Comparison of ENCODE assay signal across 24 mouse cellular contexts in genomic region chr10:101856115-101856514, GRCm38 (mm10).
DNase-seq lines count a peak whose midpoint lies in the region; ATAC-seq and TF ChIP-seq lines count a peak whose summit lies in the region.
"Had no signal": no experiment of that assay in that cellular context is flagged by ENCODE, and none has a peak within 500 bp of the region (broad histone marks: within the 10 kb centered on the region; RNA-seq: fewer than 3 reads in every experiment).

No protein-coding gene starts in this region.

- no peak for ATAC-seq in embryonic facial prominence, embryonic 14.5 days (ENCODE audit: low read depth)
- ATAC-seq in hindbrain, embryonic 14.5 days (ENCODE audit: low FRiP score), result peak; percentile 55; the same call in 1 of the 2 replicates
- ATAC-seq in hindbrain, postnatal 0 days, result no peak
- peak; percentile 60; the same call in 1 of the 2 replicates for ATAC-seq in midbrain, embryonic 13.5 days
- no peak for ATAC-seq in midbrain, postnatal 0 days (ENCODE audit: low FRiP score)
- peak; percentile 73 for ATAC-seq in neural tube, embryonic 14.5 days (ENCODE audit: low read depth)
- ATAC-seq: activated CD4-positive, CD25-positive, alpha-beta regulatory T cell, adult 4 months; forebrain, embryonic 15.5 days had no signal

- no peak for TF ChIP-seq CTCF in hindbrain, postnatal 0 days (IDR thresholded peaks at IDR 0.05; ENCODE audit: low read depth)
- TF ChIP-seq CTCF in midbrain, postnatal 0 days (IDR thresholded peaks at IDR 0.05), result no peak

- DNase-seq in embryonic facial prominence, embryonic 14.5 days (ENCODE audit: low spot score), result peak; percentile 23
- no peak for DNase-seq in embryonic facial prominence, embryonic 10.5 days (ENCODE audit: low spot score)
- no peak for DNase-seq in hindbrain, embryonic 14.5 days (ENCODE audit: low spot score)
- no peak for DNase-seq in hindbrain, postnatal 0 days (ENCODE audit: low spot score)
- DNase-seq in midbrain, postnatal 0 days (ENCODE audit: low spot score), result no peak
- no peak for DNase-seq in neural tube, embryonic 10.5 days (ENCODE audit: extremely low spot score, low spot score)
- DNase-seq: adrenal gland, adult 8-10 months; adrenal gland, postnatal 25 days; cerebellum, adult 18-20 months; cerebellum, adult 9-10 months; cerebellum, postnatal 14 days; gastrocnemius, postnatal 10 days; gastrocnemius, postnatal 36 days; heart, adult 2 months; heart, postnatal 14 days; heart, postnatal 4 days had no signal

- H3K4me1 ChIP-seq in embryonic facial prominence, embryonic 14.5 days (ENCODE audit: control insufficient read depth, insufficient read depth, low read length), result no peaks in the 10 kb centered on the region
- no peaks in the 10 kb centered on the region for H3K4me1 ChIP-seq in embryonic facial prominence, embryonic 10.5 days
- H3K4me1 ChIP-seq in hindbrain, embryonic 14.5 days (replicated peaks; ENCODE audit: control insufficient read depth, insufficient read depth, low read length), result no peaks in the 10 kb centered on the region; the same call in 1 of the 2 replicates
- no peaks in the 10 kb centered on the region for H3K4me1 ChIP-seq in hindbrain, postnatal 0 days (ENCODE audit: insufficient read depth, low read length)
- H3K4me1 ChIP-seq in midbrain, embryonic 13.5 days (replicated peaks), result no peaks in the 10 kb centered on the region
- no peaks in the 10 kb centered on the region for H3K4me1 ChIP-seq in midbrain, postnatal 0 days (ENCODE audit: insufficient read depth, low read length)
- no peaks in the 10 kb centered on the region for H3K4me1 ChIP-seq in neural tube, embryonic 14.5 days (ENCODE audit: control insufficient read depth, insufficient read depth, low read length)
- H3K4me1 ChIP-seq: embryonic facial prominence, embryonic 12.5 days; forebrain, embryonic 15.5 days; heart, embryonic 10.5 days; heart, embryonic 13.5 days had no signal

- no peak overlapping the region for H3K27ac ChIP-seq in embryonic facial prominence, embryonic 14.5 days (replicated peaks; ENCODE audit: low read depth, low read length)
- H3K27ac ChIP-seq in embryonic facial prominence, embryonic 10.5 days (replicated peaks), result no peak overlapping the region
- H3K27ac ChIP-seq in hindbrain, embryonic 14.5 days, result no peak overlapping the region
- no peak overlapping the region for H3K27ac ChIP-seq in hindbrain, postnatal 0 days
- H3K27ac ChIP-seq in midbrain, embryonic 13.5 days, result no peak overlapping the region
- H3K27ac ChIP-seq in midbrain, postnatal 0 days (ENCODE audit: low read depth, low read length), result no peak overlapping the region
- H3K27ac ChIP-seq in neural tube, embryonic 14.5 days (ENCODE audit: low read depth, low read length), result no peak overlapping the region
- H3K27ac ChIP-seq: embryonic facial prominence, embryonic 12.5 days; forebrain, embryonic 15.5 days; heart, adult 2 months; heart, embryonic 10.5 days; heart, embryonic 13.5 days had no signal

- no peaks in the 10 kb centered on the region for H3K27me3 ChIP-seq in embryonic facial prominence, embryonic 14.5 days (replicated peaks; ENCODE audit: control insufficient read depth, insufficient read depth, low read length)
- H3K27me3 ChIP-seq in embryonic facial prominence, embryonic 10.5 days (replicated peaks; ENCODE audit: low read depth, poor library complexity, severe bottlenecking), result no peaks in the 10 kb centered on the region
- H3K27me3 ChIP-seq in hindbrain, embryonic 14.5 days (ENCODE audit: control insufficient read depth, insufficient read depth, low read length), result no peaks in the 10 kb centered on the region
- no peaks in the 10 kb centered on the region for H3K27me3 ChIP-seq in hindbrain, postnatal 0 days (ENCODE audit: insufficient read depth, low read length)
- H3K27me3 ChIP-seq in midbrain, embryonic 13.5 days, result no peaks in the 10 kb centered on the region
- H3K27me3 ChIP-seq in midbrain, postnatal 0 days (ENCODE audit: insufficient read depth, low read length), result no peaks in the 10 kb centered on the region
- H3K27me3 ChIP-seq in neural tube, embryonic 14.5 days (ENCODE audit: control insufficient read depth, insufficient read depth, low read length), result no peaks in the 10 kb centered on the region
- H3K27me3 ChIP-seq: embryonic facial prominence, embryonic 12.5 days; forebrain, embryonic 15.5 days; heart, embryonic 13.5 days had no signal

- H3K4me3 ChIP-seq in embryonic facial prominence, embryonic 14.5 days (ENCODE audit: low read depth, low read length), result no peak overlapping the region
- no peak overlapping the region for H3K4me3 ChIP-seq in embryonic facial prominence, embryonic 10.5 days
- H3K4me3 ChIP-seq in hindbrain, embryonic 14.5 days (replicated peaks; ENCODE audit: low read length), result no peak overlapping the region
- H3K4me3 ChIP-seq in hindbrain, postnatal 0 days (ENCODE audit: low read length), result no peak overlapping the region
- no peak overlapping the region for H3K4me3 ChIP-seq in midbrain, embryonic 13.5 days (replicated peaks)
- H3K4me3 ChIP-seq in midbrain, postnatal 0 days (ENCODE audit: low read depth, low read length), result no peak overlapping the region
- no peak overlapping the region for H3K4me3 ChIP-seq in neural tube, embryonic 14.5 days (ENCODE audit: low read depth, low read length)
- H3K4me3 ChIP-seq: embryonic facial prominence, embryonic 12.5 days; erythroblast, embryonic 14.5 days; forebrain, embryonic 15.5 days; heart, adult 2 months; heart, embryonic 10.5 days; heart, embryonic 13.5 days had no signal

- no peaks in the 10 kb centered on the region for H3K36me3 ChIP-seq in embryonic facial prominence, embryonic 14.5 days (ENCODE audit: control insufficient read depth, insufficient read depth, low read length)
- no peaks in the 10 kb centered on the region for H3K36me3 ChIP-seq in embryonic facial prominence, embryonic 10.5 days (replicated peaks)
- no peaks in the 10 kb centered on the region for H3K36me3 ChIP-seq in hindbrain, embryonic 14.5 days (replicated peaks; ENCODE audit: control insufficient read depth, insufficient read depth)
- no peaks in the 10 kb centered on the region for H3K36me3 ChIP-seq in hindbrain, postnatal 0 days (ENCODE audit: insufficient read depth, low read length)
- H3K36me3 ChIP-seq in midbrain, embryonic 13.5 days, result no peaks in the 10 kb centered on the region
- H3K36me3 ChIP-seq in midbrain, postnatal 0 days (ENCODE audit: insufficient read depth, low read length), result no peaks in the 10 kb centered on the region
- no peaks in the 10 kb centered on the region for H3K36me3 ChIP-seq in neural tube, embryonic 14.5 days (ENCODE audit: control insufficient read depth, insufficient read depth, low read length)
- H3K36me3 ChIP-seq: embryonic facial prominence, embryonic 12.5 days; forebrain, embryonic 15.5 days; heart, embryonic 10.5 days; heart, embryonic 13.5 days had no signal

- H3K4me2 ChIP-seq in embryonic facial prominence, embryonic 14.5 days (ENCODE audit: low read depth, low read length), result no peak overlapping the region
- H3K4me2 ChIP-seq in hindbrain, embryonic 14.5 days (replicated peaks), result no peak overlapping the region
- no peak overlapping the region for H3K4me2 ChIP-seq in hindbrain, postnatal 0 days (ENCODE audit: low read depth, low read length)
- no peak overlapping the region for H3K4me2 ChIP-seq in midbrain, embryonic 13.5 days (replicated peaks)
- H3K4me2 ChIP-seq in midbrain, postnatal 0 days (ENCODE audit: low read depth, low read length, poor library complexity, severe bottlenecking), result no peak overlapping the region
- H3K4me2 ChIP-seq in neural tube, embryonic 14.5 days (ENCODE audit: low read depth, low read length), result no peak overlapping the region
- H3K4me2 ChIP-seq: embryonic facial prominence, embryonic 12.5 days; forebrain, embryonic 15.5 days; heart, embryonic 13.5 days had no signal

- no peak overlapping the region for H3K9ac ChIP-seq in embryonic facial prominence, embryonic 14.5 days (ENCODE audit: low read depth, low read length)
- no peak overlapping the region for H3K9ac ChIP-seq in hindbrain, embryonic 14.5 days
- no peak overlapping the region for H3K9ac ChIP-seq in hindbrain, postnatal 0 days (replicated peaks; ENCODE audit: low read length)
- no peak overlapping the region for H3K9ac ChIP-seq in midbrain, embryonic 13.5 days (replicated peaks)
- H3K9ac ChIP-seq in midbrain, postnatal 0 days (replicated peaks; ENCODE audit: low read length, poor library complexity, severe bottlenecking), result no peak overlapping the region
- no peak overlapping the region for H3K9ac ChIP-seq in neural tube, embryonic 14.5 days (replicated peaks; ENCODE audit: low read depth, low read length)
- H3K9ac ChIP-seq: embryonic facial prominence, embryonic 12.5 days; forebrain, embryonic 15.5 days; heart, embryonic 13.5 days had no signal

- 27% methylated on average over 2 of the region's 2 CpGs for WGBS in embryonic facial prominence, embryonic 14.5 days
- 82% methylated on average over 2 of the region's 2 CpGs for WGBS in embryonic facial prominence, embryonic 10.5 days
- 52% methylated on average over 2 of the region's 2 CpGs for WGBS in hindbrain, embryonic 14.5 days
- 58% methylated on average over 2 of the region's 2 CpGs for WGBS in hindbrain, postnatal 0 days
- 27% methylated on average over 2 of the region's 2 CpGs for whole genome bisulfite sequencing in midbrain, embryonic 13.5 days
- WGBS in midbrain, postnatal 0 days, result 37% methylated on average over 2 of the region's 2 CpGs
- WGBS in neural tube, embryonic 14.5 days, result 42% methylated on average over 2 of the region's 2 CpGs

- H3K9me3 ChIP-seq in embryonic facial prominence, embryonic 14.5 days (ENCODE audit: control insufficient read depth, low read length), result no peaks in the 10 kb centered on the region
- H3K9me3 ChIP-seq in embryonic facial prominence, embryonic 10.5 days, result no peaks in the 10 kb centered on the region
- no peaks in the 10 kb centered on the region for H3K9me3 ChIP-seq in hindbrain, embryonic 14.5 days (ENCODE audit: control insufficient read depth, low read length)
- H3K9me3 ChIP-seq in hindbrain, postnatal 0 days (ENCODE audit: low read length), result 0 out of 2 replicates have a peak, but pooled peaks cover 4% of the 10 kb centered on the region
- no peaks in the 10 kb centered on the region for H3K9me3 ChIP-seq in midbrain, embryonic 13.5 days
- H3K9me3 ChIP-seq in midbrain, postnatal 0 days (ENCODE audit: low read length), result no peaks in the 10 kb centered on the region
- no peaks in the 10 kb centered on the region for H3K9me3 ChIP-seq in neural tube, embryonic 14.5 days (ENCODE audit: control insufficient read depth, low read length)
- H3K9me3 ChIP-seq: embryonic facial prominence, embryonic 12.5 days; forebrain, embryonic 15.5 days; heart, embryonic 10.5 days; heart, embryonic 13.5 days had no signal

Comparison
In these comparisons a context has a peak if more than half of its experiments do, and no peak if none do; other contexts are left out.
1. ATAC-seq: peak in hindbrain, embryonic 14.5 days (single experiment), midbrain, embryonic 13.5 days (single experiment) and neural tube, embryonic 14.5 days (single experiment); none in embryonic facial prominence, embryonic 14.5 days (single experiment), hindbrain, postnatal 0 days (single experiment) and midbrain, postnatal 0 days (single experiment).